Mouse (Mus musculus): ENCODE data around the gene Nmnat2. TPM values are rescaled to one million over a fixed set of nuclear protein-coding genes. Genes with fewer than 3 reads are reported as not detected.
"Not testable (repeated sequence)": the region's sequence is repeated elsewhere in the genome, so short reads cannot be mapped to it uniquely, and the experiment has no call there.

The Nmnat2 gene
- polyA plus RNA-seq, 1 experiment from 2014 or later = 0.09 TPM

- 35% methylated on average over 16 of the region's 16 CpGs for WGBS (ENCODE audit: insufficient replicate concordance)
- Histone ChIP-seq H3K4me1 (ENCODE audit: control insufficient read depth, low read depth, low read length) (no peaks in the 10 kb centered on the region), H3K36me3 (ENCODE audit: control insufficient read depth, insufficient read depth) (no peaks in the 10 kb centered on the region), H3K4me3 (ENCODE audit: low read depth, low read length) (no peak overlapping the region), H3K9me3 (replicated peaks; ENCODE audit: control insufficient read depth, low read length) (no peaks in the 10 kb centered on the region), H3K4me2 (ENCODE audit: low read depth, low read length) (no peak overlapping the region), H3K27ac (ENCODE audit: low read length) (no peak overlapping the region), H3K9ac (ENCODE audit: low read depth, low read length) (no peak overlapping the region), H3K27me3 (ENCODE audit: control insufficient read depth, insufficient read depth, low read depth, low read length) (peaks cover 32% of the 10 kb centered on the region)
- ATAC-seq (ENCODE audit: low read depth) = no peak
Observed at GRCm38 (mm10) chr1:153071563-153071962, 116.8 kb downstream of the Nmnat2 start.

DNA sequence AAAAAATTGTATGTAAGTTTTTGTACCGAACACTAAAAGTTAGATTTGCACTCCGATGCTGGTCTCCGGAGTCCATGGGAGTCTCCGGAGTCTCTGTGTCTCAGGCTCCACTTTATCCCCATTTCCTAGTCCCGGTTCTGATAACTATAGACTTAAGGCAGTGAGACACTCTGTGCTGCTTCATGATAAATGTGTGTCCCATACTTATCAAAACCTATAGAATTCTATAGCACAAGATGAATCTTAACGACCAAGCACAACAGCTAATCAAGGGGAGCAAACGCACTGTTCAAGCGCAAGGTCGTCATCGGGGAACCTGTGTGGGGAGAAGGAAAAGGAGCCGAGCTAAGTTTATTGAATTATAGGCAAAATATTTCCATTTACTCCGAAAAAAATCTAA, 117.2 kb downstream of the Nmnat2 start:
- Histone ChIP-seq H3K27me3 (ENCODE audit: control insufficient read depth, insufficient read depth, low read depth, low read length) (peaks cover 32% of the 10 kb centered on the region), H3K4me2 (ENCODE audit: low read depth, low read length) (no peak overlapping the region), H3K4me1 (ENCODE audit: control insufficient read depth, low read depth, low read length) (no peaks in the 10 kb centered on the region), H3K9ac (ENCODE audit: low read depth, low read length) (no peak overlapping the region), H3K27ac (ENCODE audit: low read length) (no peak overlapping the region), H3K4me3 (ENCODE audit: low read depth, low read length) (no peak overlapping the region), H3K9me3 (replicated peaks; ENCODE audit: control insufficient read depth, low read length) (no peaks in the 10 kb centered on the region), H3K36me3 (ENCODE audit: control insufficient read depth, insufficient read depth) (no peaks in the 10 kb centered on the region)
- 37% methylated on average over 12 of the region's 12 CpGs for WGBS (ENCODE audit: insufficient replicate concordance)
- ATAC-seq (ENCODE audit: low read depth) = no peak

DNA sequence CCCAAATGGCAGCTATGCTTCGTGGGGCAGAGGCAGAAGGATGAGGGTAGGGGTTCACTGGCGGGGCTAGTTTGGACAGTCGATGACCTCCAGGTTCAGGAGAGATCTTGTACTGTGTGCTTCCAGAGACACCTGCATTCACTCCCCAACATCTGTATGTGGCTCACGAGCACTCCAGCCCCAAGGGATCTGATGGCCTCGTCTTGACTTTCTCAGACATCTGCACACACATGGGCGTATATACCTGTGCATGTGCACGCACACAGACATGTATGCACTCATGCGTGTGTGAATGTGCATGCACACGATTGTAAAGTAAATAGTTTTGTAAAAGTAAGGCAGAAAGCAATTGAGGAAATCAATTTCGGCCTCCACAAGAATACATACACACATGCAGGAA, 117.9 kb downstream of the Nmnat2 start:
- Histone ChIP-seq H3K9me3 (replicated peaks; ENCODE audit: control insufficient read depth, low read length) (no peaks in the 10 kb centered on the region), H3K4me2 (ENCODE audit: low read depth, low read length) (no peak overlapping the region), H3K27me3 (ENCODE audit: control insufficient read depth, insufficient read depth, low read depth, low read length) (peaks cover 32% of the 10 kb centered on the region), H3K36me3 (ENCODE audit: control insufficient read depth, insufficient read depth) (no peaks in the 10 kb centered on the region), H3K9ac (ENCODE audit: low read depth, low read length) (no peak overlapping the region), H3K4me3 (ENCODE audit: low read depth, low read length) (no peak overlapping the region), H3K27ac (ENCODE audit: low read length) (no peak overlapping the region), H3K4me1 (ENCODE audit: control insufficient read depth, low read depth, low read length) (no peaks in the 10 kb centered on the region)
- WGBS (ENCODE audit: insufficient replicate concordance) = 38% methylated on average over 10 of the region's 10 CpGs
- ATAC-seq (ENCODE audit: low read depth) = no peak

DNA sequence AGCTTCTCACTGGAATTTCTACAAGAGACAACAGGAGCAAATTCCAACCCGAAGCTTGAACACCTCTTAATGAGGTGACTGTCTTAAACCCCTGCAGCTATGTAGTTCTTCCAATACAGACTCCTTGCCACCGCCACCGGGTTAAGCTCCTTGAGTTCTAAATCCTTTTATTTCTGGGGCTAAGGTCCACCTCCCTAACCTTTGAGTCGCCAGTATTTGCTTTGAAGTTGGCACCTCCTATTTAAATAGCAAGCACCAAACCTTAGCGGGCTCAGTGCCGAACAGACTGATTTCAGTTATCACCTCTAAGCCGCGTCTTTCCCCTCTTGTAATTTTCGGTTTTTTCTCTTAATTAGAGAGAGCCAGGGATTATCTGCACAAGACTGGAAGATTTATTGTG, 118.6 kb downstream of the Nmnat2 start:
- H3K27me3 ChIP-seq (ENCODE audit: control insufficient read depth, insufficient read depth, low read depth, low read length) = peaks cover 32% of the 10 kb centered on the region
- no peaks in the 10 kb centered on the region for H3K4me1 ChIP-seq (ENCODE audit: control insufficient read depth, low read depth, low read length)
- no peaks in the 10 kb centered on the region for H3K9me3 ChIP-seq (replicated peaks; ENCODE audit: control insufficient read depth, low read length)
- ATAC-seq (ENCODE audit: low read depth) = no peak
- WGBS (ENCODE audit: insufficient replicate concordance) = 18% methylated on average over 9 of the region's 9 CpGs
- H3K4me2 ChIP-seq (ENCODE audit: low read depth, low read length) = no peak overlapping the region
- H3K4me3 ChIP-seq (ENCODE audit: low read depth, low read length) = no peak overlapping the region
- no peak overlapping the region for H3K27ac ChIP-seq (ENCODE audit: low read length)
- no peaks in the 10 kb centered on the region for H3K36me3 ChIP-seq (ENCODE audit: control insufficient read depth, insufficient read depth)
- no peak overlapping the region for H3K9ac ChIP-seq (ENCODE audit: low read depth, low read length)

GRCm38 (mm10) chr1:153075087-153075736, 120.4 kb downstream of the Nmnat2 start:
- no peaks in the 10 kb centered on the region for H3K9me3 ChIP-seq (replicated peaks; ENCODE audit: control insufficient read depth, low read length)
- H3K27me3 ChIP-seq (ENCODE audit: control insufficient read depth, insufficient read depth, low read depth, low read length) = peaks cover 32% of the 10 kb centered on the region
- no peaks in the 10 kb centered on the region for H3K4me1 ChIP-seq (ENCODE audit: control insufficient read depth, low read depth, low read length)
- H3K9ac ChIP-seq (ENCODE audit: low read depth, low read length) = no peak overlapping the region
- ATAC-seq (ENCODE audit: low read depth) = no peak
- no peaks in the 10 kb centered on the region for H3K36me3 ChIP-seq (ENCODE audit: control insufficient read depth, insufficient read depth)
- H3K4me2 ChIP-seq (ENCODE audit: low read depth, low read length) = no peak overlapping the region
- no peak overlapping the region for H3K27ac ChIP-seq (ENCODE audit: low read length)
- 67% methylated on average over 3 of the region's 3 CpGs for WGBS (ENCODE audit: insufficient replicate concordance)
- H3K4me3 ChIP-seq (ENCODE audit: low read depth, low read length) = no peak overlapping the region

GRCm38 (mm10) chr1:153075955-153076354, 121.2 kb downstream of the Nmnat2 start:
- no peaks in the 10 kb centered on the region for H3K36me3 ChIP-seq (ENCODE audit: control insufficient read depth, insufficient read depth)
- H3K9ac ChIP-seq (ENCODE audit: low read depth, low read length) = no peak overlapping the region
- ATAC-seq (ENCODE audit: low read depth) = no peak
- H3K4me3 ChIP-seq (ENCODE audit: low read depth, low read length) = no peak overlapping the region
- no peak overlapping the region for H3K27ac ChIP-seq (ENCODE audit: low read length)
- 44% methylated on average over 6 of the region's 6 CpGs for WGBS (ENCODE audit: insufficient replicate concordance)
- no peak overlapping the region for H3K4me2 ChIP-seq (ENCODE audit: low read depth, low read length)
- no peaks in the 10 kb centered on the region for H3K4me1 ChIP-seq (ENCODE audit: control insufficient read depth, low read depth, low read length)
- H3K27me3 ChIP-seq (ENCODE audit: control insufficient read depth, insufficient read depth, low read depth, low read length) = peaks cover 29% of the 10 kb centered on the region
- H3K9me3 ChIP-seq (replicated peaks; ENCODE audit: control insufficient read depth, low read length) = no peaks in the 10 kb centered on the region

GRCm38 (mm10) chr1:153083233-153083632, 128.4 kb downstream of the Nmnat2 start:
- H3K4me3 ChIP-seq (ENCODE audit: low read depth, low read length); H3K27me3 ChIP-seq (ENCODE audit: control insufficient read depth, insufficient read depth, low read depth, low read length); ATAC-seq (ENCODE audit: low read depth); H3K9ac ChIP-seq (ENCODE audit: low read depth, low read length); H3K4me2 ChIP-seq (ENCODE audit: low read depth, low read length); H3K9me3 ChIP-seq (replicated peaks; ENCODE audit: control insufficient read depth, low read length); H3K4me1 ChIP-seq (ENCODE audit: control insufficient read depth, low read depth, low read length); H3K27ac ChIP-seq (ENCODE audit: low read length); H3K36me3 ChIP-seq (ENCODE audit: control insufficient read depth, insufficient read depth): not testable (repeated sequence)
- WGBS (ENCODE audit: insufficient replicate concordance) = 79% methylated on average over 7 of the region's 14 CpGs

DNA sequence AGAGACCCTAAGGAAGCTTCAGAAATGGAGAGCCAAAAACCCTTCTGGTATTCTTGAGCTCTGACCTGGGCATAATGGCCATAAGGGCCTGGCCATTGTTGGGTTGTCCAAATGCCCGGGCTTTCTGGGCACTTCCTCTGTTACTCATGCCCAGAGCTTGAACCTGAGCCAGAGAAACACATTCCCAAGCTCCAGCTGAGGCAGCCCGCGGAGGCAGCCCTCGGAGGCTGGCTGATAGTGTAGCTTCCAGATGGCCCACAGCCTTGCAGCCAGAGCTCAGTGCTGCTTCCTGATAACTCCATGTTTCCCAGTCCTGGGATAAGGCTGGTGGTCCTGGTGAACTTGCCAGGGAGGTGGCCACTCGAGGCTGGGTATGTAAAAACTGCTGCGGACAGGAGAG, 129.4 kb downstream of the Nmnat2 start:
- Histone ChIP-seq H3K4me2 (ENCODE audit: low read depth, low read length) (no peak overlapping the region), H3K9me3 (replicated peaks; ENCODE audit: control insufficient read depth, low read length) (no peaks in the 10 kb centered on the region), H3K36me3 (ENCODE audit: control insufficient read depth, insufficient read depth) (no peaks in the 10 kb centered on the region), H3K27me3 (ENCODE audit: control insufficient read depth, insufficient read depth, low read depth, low read length) (no peaks in the 10 kb centered on the region), H3K4me1 (ENCODE audit: control insufficient read depth, low read depth, low read length) (no peaks in the 10 kb centered on the region), H3K27ac (ENCODE audit: low read length) (no peak overlapping the region), H3K4me3 (ENCODE audit: low read depth, low read length) (no peak overlapping the region), H3K9ac (ENCODE audit: low read depth, low read length) (no peak overlapping the region)
- 56% methylated on average over 6 of the region's 6 CpGs for WGBS (ENCODE audit: insufficient replicate concordance)
- ATAC-seq (ENCODE audit: low read depth) = no peak

DNA sequence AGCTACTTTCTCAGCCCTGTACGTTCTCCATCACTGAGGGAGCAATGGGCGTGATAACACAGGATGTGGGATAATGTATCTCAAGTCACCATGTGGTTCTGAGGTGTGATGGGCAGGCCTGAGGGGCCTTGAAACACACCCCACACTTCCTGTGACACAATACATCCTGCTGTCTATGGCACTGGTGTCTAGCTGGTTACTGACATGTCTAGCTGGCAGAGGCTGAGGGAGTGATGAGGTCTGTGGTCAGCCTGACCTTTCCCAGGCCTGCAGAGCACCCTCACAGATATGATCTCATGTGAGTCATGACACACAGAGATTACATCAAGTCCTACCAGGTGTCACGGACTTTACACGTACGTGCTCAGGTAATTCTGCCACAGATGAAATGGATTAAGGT, 130.4 kb downstream of the Nmnat2 start:
- no peak for ATAC-seq (ENCODE audit: low read depth)
- Histone ChIP-seq H3K36me3 (ENCODE audit: control insufficient read depth, insufficient read depth) (no peaks in the 10 kb centered on the region), H3K4me2 (ENCODE audit: low read depth, low read length) (no peak overlapping the region), H3K4me1 (ENCODE audit: control insufficient read depth, low read depth, low read length) (no peaks in the 10 kb centered on the region), H3K9me3 (replicated peaks; ENCODE audit: control insufficient read depth, low read length) (no peaks in the 10 kb centered on the region), H3K9ac (ENCODE audit: low read depth, low read length) (no peak overlapping the region), H3K27me3 (ENCODE audit: control insufficient read depth, insufficient read depth, low read depth, low read length) (no peaks in the 10 kb centered on the region), H3K27ac (ENCODE audit: low read length) (no peak overlapping the region), H3K4me3 (ENCODE audit: low read depth, low read length) (no peak overlapping the region)
- WGBS (ENCODE audit: insufficient replicate concordance) = 33% methylated on average over 5 of the region's 5 CpGs
